Mouse (Mus musculus): ENCODE measurements around the gene A130010J15Rik. TPM values are rescaled to one million over a fixed set of nuclear protein-coding genes. Genes with fewer than 3 reads are reported as not detected.

The A130010J15Rik gene
- polyA plus RNA-seq (2012; rRNA removed; ENCODE audit: low replicate concordance), result 0.99 and 1.5 TPM in 2 replicates

DNA sequence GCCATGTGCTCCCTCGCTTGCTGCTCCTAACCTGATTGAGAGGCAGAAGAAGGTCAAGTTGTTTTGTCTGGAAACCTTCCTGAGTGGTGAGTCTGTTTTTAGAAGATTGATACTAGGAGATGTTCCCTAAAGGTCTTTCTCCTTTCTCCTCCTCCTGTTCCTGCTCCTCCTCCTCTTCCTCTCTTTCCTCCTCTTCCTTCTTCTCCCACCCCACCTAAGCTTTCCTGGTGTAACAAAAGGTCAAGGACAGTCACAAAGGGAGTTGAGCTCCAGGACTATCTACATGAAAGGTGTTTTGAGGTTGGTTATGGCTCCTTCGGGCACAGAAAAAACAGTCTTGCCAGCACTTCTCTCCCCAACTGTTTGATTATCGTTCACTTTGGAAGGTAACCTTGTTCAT lies at the start of gene A130010J15Rik:
TSS of gene A130010J15Rik (plus strand) at position 301 of the 400 bp plus-strand sequence.

GRCm38 (mm10) chr1:193129786-193130455 lies 37.9 kb upstream of the A130010J15Rik start, which contains the start of gene Diexf:
Diexf (minus strand) TSS chr1:193130272.

DNA sequence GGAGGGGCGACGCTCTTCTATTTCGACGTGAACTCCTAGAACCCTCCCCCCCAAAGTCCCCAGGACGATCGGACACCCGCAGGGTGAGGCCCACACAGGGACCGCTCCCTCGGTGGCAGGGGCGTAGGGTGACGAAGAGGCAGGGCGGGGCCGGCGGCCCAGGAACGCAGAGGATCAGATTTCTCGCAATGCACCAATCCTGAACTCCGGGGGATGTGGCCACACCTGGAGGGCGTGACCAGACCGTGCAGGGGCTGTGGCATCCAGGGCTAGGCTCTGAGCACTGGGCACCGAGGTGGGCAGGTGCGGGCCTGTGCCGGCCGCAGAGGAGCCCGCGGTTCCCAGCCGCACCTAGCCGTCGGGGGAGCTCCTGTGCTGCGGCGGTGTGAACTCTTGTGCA lies 15.0 kb upstream of the A130010J15Rik start, which contains the start of gene Irf6:
TSS of gene Irf6 (plus strand) at position 240 of the 400 bp plus-strand sequence.

DNA sequence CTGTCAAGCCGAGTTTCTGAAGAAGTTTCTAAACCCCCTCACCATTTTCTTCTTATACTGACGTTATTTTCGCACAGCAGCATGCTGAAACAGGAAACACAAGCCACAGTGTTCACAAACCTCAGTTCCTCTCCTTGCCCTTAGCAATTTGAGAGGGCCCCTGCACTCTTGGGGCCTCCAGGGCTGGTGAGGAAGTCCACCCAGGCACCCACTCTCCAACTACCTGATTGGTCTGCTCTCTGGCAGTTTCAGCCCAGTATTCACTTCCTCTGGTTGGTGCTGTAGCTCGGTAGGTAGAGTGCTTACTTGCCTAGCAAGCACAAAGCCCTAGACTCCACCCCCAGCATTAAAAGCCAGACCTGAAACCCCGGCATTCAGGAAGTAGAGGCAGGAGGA lies 33.5 kb downstream of the A130010J15Rik start, which contains the start of gene Traf3ip3:
TSS of gene Traf3ip3 (minus strand) at position 321 of the 396 bp plus-strand sequence.

GRCm38 (mm10) chr1:193207503-193207902 lies 39.7 kb downstream of the A130010J15Rik start, which contains the start of gene Lamb3:
Lamb3 (plus strand) TSS chr1:193207699.

Other genes with a start within 250 kb of the A130010J15Rik start
- gene Syt14, start 132.3 kb upstream of the A130010J15Rik start, polyA plus RNA-seq (2012; rRNA removed; ENCODE audit: low replicate concordance), result 0.11 TPM in 1 of 2 replicates, not detected in the other
- gene Diexf, start 37.8 kb upstream of the A130010J15Rik start, polyA plus RNA-seq (2012; rRNA removed; ENCODE audit: low replicate concordance), result 3.5 and 5.8 TPM in 2 replicates
- 108 and 113 TPM in 2 replicates for gene Irf6, start 14.9 kb upstream of the A130010J15Rik start, polyA plus RNA-seq (2012; rRNA removed; ENCODE audit: low replicate concordance)
- gene Traf3ip3, start 33.7 kb downstream of the A130010J15Rik start, polyA plus RNA-seq (2012; rRNA removed; ENCODE audit: low replicate concordance), result 1.1 and 2.0 TPM in 2 replicates
- 13.4 and 15.4 TPM in 2 replicates for gene Lamb3, start 39.7 kb downstream of the A130010J15Rik start, polyA plus RNA-seq (2012; rRNA removed; ENCODE audit: low replicate concordance)
- gene Hsd11b1, start 96.0 kb downstream of the A130010J15Rik start, polyA plus RNA-seq (2012; rRNA removed; ENCODE audit: low replicate concordance), result 4.6 and 14.5 TPM in 2 replicates
- gene G0s2, start 105.2 kb downstream of the A130010J15Rik start, polyA plus RNA-seq (2012; rRNA removed; ENCODE audit: low replicate concordance), result 25.7 and 44.2 TPM in 2 replicates
- 0.41 and 0.97 TPM in 2 replicates for gene Camk1g, start 202.3 kb downstream of the A130010J15Rik start, polyA plus RNA-seq (2012; rRNA removed; ENCODE audit: low replicate concordance)